Mouse (Mus musculus): ENCODE measurements around the gene Gm21119. TPM values are rescaled to one million over a fixed set of nuclear protein-coding genes. Genes with fewer than 3 reads are reported as not detected.
"Not testable (repeated sequence)": the region's sequence is repeated elsewhere in the genome, so short reads cannot be mapped to it uniquely, and the experiment has no call there.

Gm21119 gene
- 0.15 TPM in 1 of 2 replicates, not detected in the other for polyA plus RNA-seq (2015; fragmentation: Nextera tagmentation; extraction: Ambion mirVana)

GRCm38 (mm10) chr8:20614619-20615018 lies at the start of gene Gm21119:
TSS of gene Gm21119 (plus strand) at chr8:20614919.
- H3K9me3 ChIP-seq (ENCODE audit: control insufficient read depth, low read length); H3K4me3 ChIP-seq (ENCODE audit: low read length); H3K9ac ChIP-seq (ENCODE audit: low read length); H3K27me3 ChIP-seq (ENCODE audit: control insufficient read depth, insufficient read depth, low read depth, low read length); ATAC-seq (ENCODE audit: low read depth); H3K4me1 ChIP-seq (replicated peaks; ENCODE audit: control insufficient read depth, insufficient read depth, low read length); H3K36me3 ChIP-seq (ENCODE audit: control insufficient read depth, insufficient read depth, low read length); H3K4me2 ChIP-seq (ENCODE audit: low read depth, low read length); H3K27ac ChIP-seq (ENCODE audit: low read length): not testable (repeated sequence)
- no CpG with 5 or more reads among the region's 2 CpGs for WGBS

- WGBS = no CpG with 5 or more reads among the region's 1 CpGs
- not testable (repeated sequence) for H3K27ac ChIP-seq (ENCODE audit: low read length)
Measured at GRCm38 (mm10) chr8:20566753-20567152, 48.0 kb upstream of the Gm21119 start.

GRCm38 (mm10) chr8:20581081-20581480 lies 33.6 kb upstream of the Gm21119 start:
- not testable (repeated sequence) for H3K27me3 ChIP-seq (ENCODE audit: control insufficient read depth, insufficient read depth, low read depth, low read length); H3K4me2 ChIP-seq (ENCODE audit: low read depth, low read length); H3K9me3 ChIP-seq (ENCODE audit: control insufficient read depth, low read length); H3K4me3 ChIP-seq (ENCODE audit: low read length); H3K36me3 ChIP-seq (ENCODE audit: control insufficient read depth, insufficient read depth, low read length); H3K4me1 ChIP-seq (replicated peaks; ENCODE audit: control insufficient read depth, insufficient read depth, low read length); H3K27ac ChIP-seq (ENCODE audit: low read length); ATAC-seq (ENCODE audit: low read depth); H3K9ac ChIP-seq (ENCODE audit: low read length)
- 88% methylated on average over 3 of the region's 6 CpGs for WGBS

More at GRCm38 (mm10) chr8:20566753-20567152, 48.0 kb upstream of the Gm21119 start:
- H3K36me3 ChIP-seq (ENCODE audit: control insufficient read depth, insufficient read depth, low read length); H3K4me3 ChIP-seq (ENCODE audit: low read length); H3K4me1 ChIP-seq (replicated peaks; ENCODE audit: control insufficient read depth, insufficient read depth, low read length); H3K9me3 ChIP-seq (ENCODE audit: control insufficient read depth, low read length); ATAC-seq (ENCODE audit: low read depth); H3K4me2 ChIP-seq (ENCODE audit: low read depth, low read length); H3K9ac ChIP-seq (ENCODE audit: low read length); H3K27me3 ChIP-seq (ENCODE audit: control insufficient read depth, insufficient read depth, low read depth, low read length): not testable (repeated sequence)

- H3K27ac ChIP-seq (ENCODE audit: low read length); H3K4me3 ChIP-seq (ENCODE audit: low read length); H3K4me2 ChIP-seq (ENCODE audit: low read depth, low read length); H3K9ac ChIP-seq (ENCODE audit: low read length); ATAC-seq (ENCODE audit: low read depth); H3K36me3 ChIP-seq (ENCODE audit: control insufficient read depth, insufficient read depth, low read length); H3K9me3 ChIP-seq (ENCODE audit: control insufficient read depth, low read length); H3K4me1 ChIP-seq (replicated peaks; ENCODE audit: control insufficient read depth, insufficient read depth, low read length); H3K27me3 ChIP-seq (ENCODE audit: control insufficient read depth, insufficient read depth, low read depth, low read length): not testable (repeated sequence)
- WGBS = 86% methylated on average over 4 of the region's 6 CpGs
Measured at GRCm38 (mm10) chr8:20582772-20583171, 31.9 kb upstream of the Gm21119 start.

- not testable (repeated sequence) for H3K27me3 ChIP-seq (ENCODE audit: control insufficient read depth, insufficient read depth, low read depth, low read length); H3K9me3 ChIP-seq (ENCODE audit: control insufficient read depth, low read length); H3K4me3 ChIP-seq (ENCODE audit: low read length); H3K27ac ChIP-seq (ENCODE audit: low read length); H3K36me3 ChIP-seq (ENCODE audit: control insufficient read depth, insufficient read depth, low read length); H3K4me2 ChIP-seq (ENCODE audit: low read depth, low read length); H3K4me1 ChIP-seq (replicated peaks; ENCODE audit: control insufficient read depth, insufficient read depth, low read length); H3K9ac ChIP-seq (ENCODE audit: low read length)
- 31% methylated on average over 3 of the region's 12 CpGs for WGBS
- peak; percentile 60 for ATAC-seq (ENCODE audit: low read depth)
Measured at GRCm38 (mm10) chr8:20588268-20589177, 26.2 kb upstream of the Gm21119 start.

GRCm38 (mm10) chr8:20589178-20589539 lies 25.6 kb upstream of the Gm21119 start:
- H3K4me3 ChIP-seq (ENCODE audit: low read length); H3K36me3 ChIP-seq (ENCODE audit: control insufficient read depth, insufficient read depth, low read length); H3K9me3 ChIP-seq (ENCODE audit: control insufficient read depth, low read length); H3K4me2 ChIP-seq (ENCODE audit: low read depth, low read length); H3K27ac ChIP-seq (ENCODE audit: low read length); H3K9ac ChIP-seq (ENCODE audit: low read length); H3K27me3 ChIP-seq (ENCODE audit: control insufficient read depth, insufficient read depth, low read depth, low read length); H3K4me1 ChIP-seq (replicated peaks; ENCODE audit: control insufficient read depth, insufficient read depth, low read length): not testable (repeated sequence)
- ATAC-seq (ENCODE audit: low read depth) = peak; percentile 34
- WGBS = 83% methylated on average over 1 of the region's 4 CpGs

- H3K27ac ChIP-seq (ENCODE audit: low read length); H3K4me2 ChIP-seq (ENCODE audit: low read depth, low read length); H3K4me3 ChIP-seq (ENCODE audit: low read length); H3K9me3 ChIP-seq (ENCODE audit: control insufficient read depth, low read length); H3K36me3 ChIP-seq (ENCODE audit: control insufficient read depth, insufficient read depth, low read length); H3K27me3 ChIP-seq (ENCODE audit: control insufficient read depth, insufficient read depth, low read depth, low read length); H3K4me1 ChIP-seq (replicated peaks; ENCODE audit: control insufficient read depth, insufficient read depth, low read length); H3K9ac ChIP-seq (ENCODE audit: low read length); ATAC-seq (ENCODE audit: low read depth): not testable (repeated sequence)
- WGBS = 83% methylated on average over 3 of the region's 9 CpGs
Measured at GRCm38 (mm10) chr8:20590117-20590997, 24.4 kb upstream of the Gm21119 start.

GRCm38 (mm10) chr8:20591002-20591401 lies 23.7 kb upstream of the Gm21119 start:
- not testable (repeated sequence) for H3K27ac ChIP-seq (ENCODE audit: low read length); H3K27me3 ChIP-seq (ENCODE audit: control insufficient read depth, insufficient read depth, low read depth, low read length); H3K9ac ChIP-seq (ENCODE audit: low read length); H3K4me1 ChIP-seq (replicated peaks; ENCODE audit: control insufficient read depth, insufficient read depth, low read length); H3K36me3 ChIP-seq (ENCODE audit: control insufficient read depth, insufficient read depth, low read length); H3K9me3 ChIP-seq (ENCODE audit: control insufficient read depth, low read length); H3K4me3 ChIP-seq (ENCODE audit: low read length); H3K4me2 ChIP-seq (ENCODE audit: low read depth, low read length); ATAC-seq (ENCODE audit: low read depth)
- WGBS = 61% methylated on average over 4 of the region's 8 CpGs

- H3K9me3 ChIP-seq (ENCODE audit: control insufficient read depth, low read length); H3K4me3 ChIP-seq (ENCODE audit: low read length); H3K9ac ChIP-seq (ENCODE audit: low read length); H3K27ac ChIP-seq (ENCODE audit: low read length); H3K4me1 ChIP-seq (replicated peaks; ENCODE audit: control insufficient read depth, insufficient read depth, low read length); H3K4me2 ChIP-seq (ENCODE audit: low read depth, low read length); H3K27me3 ChIP-seq (ENCODE audit: control insufficient read depth, insufficient read depth, low read depth, low read length); H3K36me3 ChIP-seq (ENCODE audit: control insufficient read depth, insufficient read depth, low read length): not testable (repeated sequence)
- 0% methylated on average over 1 of the region's 5 CpGs for WGBS
- ATAC-seq (ENCODE audit: low read depth) = peak; percentile 80
Measured at GRCm38 (mm10) chr8:20592732-20593272, 21.9 kb upstream of the Gm21119 start.

All from lung, embryonic 16.5 days (tissue).